Mouse (Mus musculus) small intestine, adult 2 months (tissue): ENCODE measurements around the gene Unc79.

Source experiments
- CTCF ChIP-seq: fragments of 200-500 bp; IDR thresholded peaks from 2 replicates; pipeline ENCODE4 v1.5.1; 2012; ENCODE audit warnings: low read depth, mild to moderate bottlenecking, control low read depth, inconsistent platforms, low read length, moderate library complexity, mixed read lengths; ENCODE audit not compliant: insufficient replicate concordance, insufficient read length; ENCODE audit errors: extremely low read depth
- POLR2A ChIP-seq: fragments of 200-500 bp; IDR thresholded peaks from 2 replicates; pipeline ENCODE4 v1.6.1; 2012; ENCODE audit warnings: low read depth, mild to moderate bottlenecking, control low read depth, inconsistent platforms, low read length, moderate library complexity

GRCm38 (mm10) chr12:103160721-103161120 lies 212.1 kb downstream of the Unc79 start:
- TF ChIP-seq CTCF, result no peak
- TF ChIP-seq POLR2A, result no peak
